Mouse (Mus musculus): ENCODE data around the gene Gpr88.

GRCm38 (mm10) chr3:116284735-116285134 lies 31.4 kb upstream of the Gpr88 start:
- TF ChIP-seq POLR2A (IDR thresholded peaks at IDR 0.05; ENCODE audit: low read depth, low read length) (no peak), CTCF (IDR thresholded peaks at IDR 0.05; ENCODE audit: extremely low read depth, insufficient read depth, insufficient read length, insufficient replicate concordance) (no peak)

Measured in spleen, adult 2 months (tissue).